Mouse (Mus musculus) hindbrain, embryonic 10.5 days (tissue): ENCODE results near the gene Celf5. TPM values are rescaled to one million over a fixed set of nuclear protein-coding genes. Genes with fewer than 3 reads are reported as not detected.

ENCODE experiments used
- DNase-seq: peaks from one replicate; pipeline ENCODE4 v3.0.0-alpha.2; 2017; ENCODE audit warnings: low spot score
- H3K27ac ChIP-seq: fragments of 300-500 bp; sonication (generic); 2 replicates; pipeline ENCODE4 v1.5.1; 2016; ENCODE audit warnings: mild to moderate bottlenecking, moderate library complexity
- H3K27me3 ChIP-seq: fragments of 300-500 bp; sonication (generic); 2 replicates; pipeline ENCODE4 v1.6.1; 2016; ENCODE audit warnings: mild to moderate bottlenecking; ENCODE audit not compliant: poor library complexity, insufficient read depth, severe bottlenecking
- H3K36me3 ChIP-seq: fragments of 300-500 bp; sonication (generic); 2 replicates; pipeline ENCODE4 v1.6.1; 2016; ENCODE audit warnings: mild to moderate bottlenecking, moderate library complexity
- H3K4me1 ChIP-seq: fragments of 300-500 bp; sonication (generic); replicated peaks from 2 replicates; pipeline ENCODE4 v1.6.1; 2016; ENCODE audit warnings: mild to moderate bottlenecking
- H3K4me3 ChIP-seq: fragments of 300-500 bp; sonication (generic); 2 replicates; pipeline ENCODE4 v1.5.1; 2016; ENCODE audit warnings: mild to moderate bottlenecking, moderate library complexity
- H3K9me3 ChIP-seq: fragments of 300-500 bp; sonication (generic); 2 replicates; pipeline ENCODE4 v1.6.1; 2016; ENCODE audit warnings: mild to moderate bottlenecking, moderate library complexity
- WGBS: fragments of 180-500 bp; shearing (Covaris S2); methylation state at CpG from one replicate; pipeline ENCODE4 v1.1.7; 2016; 5-methylcytosine and 5-hydroxymethylcytosine counted together
- polyA plus RNA-seq: library from polyadenylated mRNA; unstranded; fragments of >200 nt; fragmentation: Nextera tagmentation; extraction: Ambion mirVana; gene quantifications from 2 replicates; pipeline ENCODE4 v1.2.1, GENCODE M21; 2016

The Celf5 gene
- 3.1 and 12.9 TPM in 2 replicates for polyA plus RNA-seq

- Histone ChIP-seq H3K4me1 (peaks cover 55% of the 10 kb centered on the region), H3K27ac (peak within 1 kb of the TSS; percentile 82), H3K4me3 (peak within 1 kb of the TSS; percentile 56), H3K9me3 (no peaks in the 10 kb centered on the region), H3K27me3 (peaks cover 50% of the 10 kb centered on the region), H3K36me3 (peaks cover 17% of the 10 kb centered on the region)
- WGBS, result under 1% methylated on average over 36 of the region's 36 CpGs
- DNase-seq, result peak; percentile 69
Measured at GRCm38 (mm10) chr10:81482533-81482889, at the start of gene Celf5. Gene Celf5 (minus strand): TSS chr10:81482709.

DNA sequence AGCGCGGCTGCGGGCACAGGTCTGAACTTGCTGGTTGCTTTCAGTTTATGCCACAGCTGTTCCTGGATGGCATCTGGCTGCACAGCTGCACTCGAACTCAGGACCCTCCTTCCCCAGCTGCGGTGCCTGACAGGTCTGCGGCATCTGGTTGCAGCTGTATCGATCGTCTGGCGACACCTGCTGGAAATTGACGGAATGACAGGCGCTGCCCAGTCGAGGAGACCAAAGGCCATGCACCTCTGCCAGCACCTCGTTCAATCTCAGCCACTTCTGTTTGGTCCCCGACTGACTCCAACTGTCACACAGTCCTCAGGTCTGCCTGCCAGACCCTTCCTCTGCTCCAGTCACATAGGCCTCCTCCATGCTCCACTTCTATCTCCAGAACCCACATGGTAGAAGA lies 44.3 kb upstream of the Celf5 start:
- Histone ChIP-seq H3K27ac (no peak overlapping the region), H3K4me3 (no peak overlapping the region; the same call in 1 of the 2 replicates), H3K4me1 (peaks cover 9% of the 10 kb centered on the region), H3K27me3 (peaks cover 26% of the 10 kb centered on the region), H3K9me3 (no peaks in the 10 kb centered on the region), H3K36me3 (peaks cover 40% of the 10 kb centered on the region)
- 20% methylated on average over 14 of the region's 14 CpGs for WGBS
- peak; percentile 79 for DNase-seq

GRCm38 (mm10) chr10:81525017-81525694 lies 42.6 kb upstream of the Celf5 start:
- WGBS, result 65% methylated on average over 12 of the region's 13 CpGs
- Histone ChIP-seq H3K4me3 (no peak overlapping the region), H3K4me1 (peaks cover 9% of the 10 kb centered on the region), H3K36me3 (peaks cover 24% of the 10 kb centered on the region), H3K27ac (no peak overlapping the region), H3K9me3 (no peaks in the 10 kb centered on the region), H3K27me3 (peaks cover 26% of the 10 kb centered on the region)
- DNase-seq, result no peak

DNA sequence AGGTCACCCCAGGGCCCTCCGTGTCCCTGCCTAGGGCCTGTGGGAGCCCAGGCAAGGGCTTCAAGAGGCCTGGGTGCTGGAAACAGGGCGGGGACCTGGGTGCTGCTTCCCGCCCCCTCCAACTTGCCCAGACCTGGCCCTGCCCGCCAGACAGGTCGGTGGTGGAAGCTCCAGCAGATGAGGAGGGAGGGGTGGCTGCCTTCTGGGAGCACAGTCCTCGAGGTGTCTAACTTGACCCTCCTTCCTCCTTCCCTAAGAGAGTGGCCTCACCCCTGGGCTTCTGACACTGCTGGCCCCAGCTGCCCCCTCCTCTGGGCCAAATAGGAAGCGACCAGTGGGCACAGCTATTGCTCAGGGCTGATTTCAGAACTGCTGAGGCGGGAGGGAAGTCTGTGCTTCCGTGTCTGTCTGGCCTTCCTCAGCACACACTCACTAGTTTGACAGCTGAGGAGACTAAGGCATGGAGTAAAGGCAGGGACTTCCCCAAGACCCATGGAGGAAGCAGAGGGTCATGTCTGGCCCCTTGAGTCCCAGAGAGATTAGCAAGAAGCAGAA lies 41.6 kb upstream of the Celf5 start, which contains the start of gene Gna15:
Gene Gna15, minus strand, starts transcription at position 175 of the 555 bp plus-strand sequence.
- Histone ChIP-seq H3K9me3 (no peaks in the 10 kb centered on the region), H3K27ac (peak within 1 kb of the TSS; percentile 2; the same call in 1 of the 2 replicates), H3K36me3 (peaks cover 14% of the 10 kb centered on the region), H3K4me1 (peaks cover 9% of the 10 kb centered on the region), H3K4me3 (no peak within 1 kb of the TSS), H3K27me3 (peaks cover 26% of the 10 kb centered on the region)
- WGBS, result 18% methylated on average over 9 of the region's 9 CpGs
- no peak for DNase-seq

DNA sequence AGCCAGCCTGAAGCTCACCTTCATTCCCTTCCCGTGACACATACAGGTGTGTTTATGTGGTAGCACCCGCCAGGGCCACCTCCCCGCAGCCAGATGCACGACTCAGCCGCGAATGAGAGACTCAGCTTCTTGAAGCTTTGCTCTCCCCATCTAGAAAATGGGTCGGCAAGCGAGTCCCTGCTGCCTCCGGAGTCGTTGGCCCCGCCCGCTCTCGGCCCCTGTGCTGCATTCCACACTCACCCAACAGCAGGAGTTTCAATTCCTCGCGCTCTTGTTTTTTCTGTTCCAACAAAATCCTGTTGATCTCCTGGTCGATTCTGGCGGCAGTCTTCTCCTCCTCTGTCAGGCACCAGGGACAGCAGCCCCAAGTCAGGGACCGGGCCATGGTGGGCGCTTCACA lies 41.1 kb upstream of the Celf5 start:
- Histone ChIP-seq H3K36me3 (peaks cover 8% of the 10 kb centered on the region; the same call in 1 of the 2 replicates), H3K4me3 (no peak overlapping the region), H3K27me3 (peaks cover 26% of the 10 kb centered on the region), H3K27ac (peak overlapping the region; percentile 2; the same call in 1 of the 2 replicates), H3K4me1 (peaks cover 9% of the 10 kb centered on the region), H3K9me3 (no peaks in the 10 kb centered on the region)
- DNase-seq, result no peak
- WGBS, result 22% methylated on average over 19 of the region's 19 CpGs

DNA sequence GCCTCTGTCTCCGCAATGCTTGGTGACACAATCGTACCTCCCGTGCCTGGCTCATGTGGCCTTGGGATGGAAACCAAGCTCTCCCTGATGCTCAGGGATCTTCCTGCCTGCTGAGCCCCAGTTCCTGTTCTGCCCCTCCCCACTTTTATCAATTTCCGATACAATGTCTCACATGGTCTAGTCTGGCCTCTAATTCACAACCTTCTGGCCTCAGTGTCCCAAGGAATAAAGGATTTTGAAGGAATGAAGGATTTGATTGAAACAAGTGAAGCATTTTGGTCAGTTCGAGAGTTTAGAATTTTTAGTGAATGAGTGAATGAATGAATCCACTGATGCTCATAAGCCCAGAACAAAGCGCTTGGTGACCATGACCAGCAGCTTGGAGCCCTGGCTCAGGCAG lies 40.6 kb upstream of the Celf5 start:
- 77% methylated on average over 6 of the region's 6 CpGs for WGBS

DNA sequence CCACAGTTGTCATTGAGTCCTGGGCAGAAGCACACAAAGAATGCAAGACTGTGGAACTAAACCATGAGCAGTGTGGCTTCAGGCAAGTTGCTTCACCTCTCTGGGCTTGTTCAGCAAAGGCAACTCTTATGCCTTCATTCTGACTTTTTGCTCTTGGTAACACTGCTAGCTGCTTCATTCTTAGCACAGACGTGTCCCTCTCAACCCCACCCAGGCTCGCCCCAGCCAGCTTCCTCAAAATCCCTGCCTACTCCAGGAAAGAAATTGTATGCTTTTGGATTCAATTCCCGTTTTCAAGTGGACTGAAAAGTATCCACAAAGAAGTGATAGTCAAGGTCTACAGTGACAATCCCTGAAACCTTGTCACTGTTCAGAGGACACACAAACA lies 37.5 kb upstream of the Celf5 start:
- WGBS, result 74% methylated on average over 3 of the region's 3 CpGs
- no peak for DNase-seq
- peaks cover 27% of the 10 kb centered on the region for H3K27me3 ChIP-seq
- no peaks in the 10 kb centered on the region for H3K9me3 ChIP-seq
- H3K36me3 ChIP-seq, result no peaks in the 10 kb centered on the region
- H3K4me3 ChIP-seq, result no peak overlapping the region
- H3K4me1 ChIP-seq, result peaks cover 9% of the 10 kb centered on the region
- no peak overlapping the region for H3K27ac ChIP-seq

More for the DNA sequence above, 40.6 kb upstream of the Celf5 start:
- H3K27me3 ChIP-seq, result peaks cover 26% of the 10 kb centered on the region
- H3K9me3 ChIP-seq, result no peaks in the 10 kb centered on the region
- peaks cover 4% of the 10 kb centered on the region; the same call in 1 of the 2 replicates for H3K36me3 ChIP-seq
- peaks cover 9% of the 10 kb centered on the region for H3K4me1 ChIP-seq
- no peak for DNase-seq
- no peak overlapping the region for H3K27ac ChIP-seq
- no peak overlapping the region for H3K4me3 ChIP-seq

DNA sequence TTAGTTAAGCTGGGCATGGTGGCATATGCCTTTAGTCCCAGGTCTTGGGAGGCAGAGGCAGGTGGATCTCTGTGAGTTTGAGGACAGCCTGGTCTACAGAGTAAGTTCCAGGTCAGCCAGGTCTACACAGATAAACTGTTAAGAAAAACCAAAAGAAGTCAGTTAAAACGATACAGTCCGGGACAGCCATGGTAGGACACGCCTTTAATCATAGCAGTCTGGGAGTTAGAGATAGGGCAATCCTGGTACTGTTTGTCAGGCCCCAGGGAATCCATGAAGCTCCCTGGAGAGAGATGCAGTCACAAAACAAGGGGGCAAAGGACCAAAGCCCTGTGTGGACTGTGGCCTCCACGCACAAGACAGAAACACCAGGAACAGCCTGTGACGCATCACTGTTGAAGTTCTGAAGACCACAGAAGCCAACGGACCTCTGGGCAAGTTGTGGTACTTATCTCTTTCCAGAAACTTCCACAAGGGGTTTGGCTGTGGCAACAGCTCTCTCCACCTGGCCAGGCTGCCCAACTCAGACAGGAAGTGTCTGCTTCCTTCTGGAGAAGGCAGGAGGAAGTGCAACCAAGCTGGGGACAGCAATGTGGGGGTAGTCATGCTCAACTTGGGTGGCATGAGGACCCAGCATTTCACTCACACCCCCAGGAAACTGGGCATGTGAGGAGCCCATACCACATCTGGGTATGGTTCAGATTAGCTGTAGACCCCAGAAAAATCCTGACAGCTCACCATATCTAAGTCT lies 36.9 kb upstream of the Celf5 start:
- Histone ChIP-seq H3K4me1 (peaks cover 9% of the 10 kb centered on the region), H3K27ac (no peak overlapping the region), H3K27me3 (peaks cover 21% of the 10 kb centered on the region), H3K4me3 (no peak overlapping the region), H3K36me3 (no peaks in the 10 kb centered on the region), H3K9me3 (peaks cover 1% of the 10 kb centered on the region)
- 79% methylated on average over 6 of the region's 6 CpGs for WGBS
- no peak for DNase-seq

- whole genome bisulfite sequencing, result 13% methylated on average over 4 of the region's 4 CpGs
- Histone ChIP-seq H3K27ac (no peak overlapping the region), H3K36me3 (no peaks in the 10 kb centered on the region), H3K9me3 (peaks cover 10% of the 10 kb centered on the region), H3K4me1 (peaks cover 2% of the 10 kb centered on the region; the same call in 1 of the 2 replicates), H3K27me3 (peaks cover 12% of the 10 kb centered on the region), H3K4me3 (no peak overlapping the region)
- DNase-seq, result peak; percentile 66
Measured at GRCm38 (mm10) chr10:81518546-81518945, 36.0 kb upstream of the Celf5 start.

DNA sequence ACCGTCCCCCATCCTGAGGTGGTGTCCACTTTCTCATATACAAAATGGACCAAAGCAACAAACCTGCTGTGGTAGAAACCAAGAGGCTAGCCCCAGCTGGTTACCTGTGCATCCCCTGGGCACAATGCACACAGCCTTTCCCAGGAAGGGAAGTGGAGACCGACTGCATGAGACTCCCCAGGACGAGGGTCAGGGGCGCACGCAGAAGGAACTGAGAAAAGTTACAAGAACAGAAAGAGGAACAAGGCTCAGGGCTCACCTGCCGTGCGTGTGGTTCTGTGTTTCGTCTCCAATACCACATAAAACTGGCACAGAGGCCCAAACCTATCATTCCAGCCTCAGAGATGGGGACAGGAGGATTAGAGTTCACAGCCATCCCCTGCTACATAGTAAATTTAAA lies 34.7 kb upstream of the Celf5 start:
- no peak overlapping the region for H3K27ac ChIP-seq
- H3K27me3 ChIP-seq, result peaks cover 15% of the 10 kb centered on the region
- H3K9me3 ChIP-seq, result peaks cover 10% of the 10 kb centered on the region
- H3K4me1 ChIP-seq, result no peaks in the 10 kb centered on the region
- WGBS, result 81% methylated on average over 8 of the region's 8 CpGs
- no peaks in the 10 kb centered on the region for H3K36me3 ChIP-seq
- DNase-seq, result no peak
- no peak overlapping the region for H3K4me3 ChIP-seq

- DNase-seq, result no peak
- H3K4me1 ChIP-seq, result no peaks in the 10 kb centered on the region
- peaks cover 31% of the 10 kb centered on the region for H3K27me3 ChIP-seq
- H3K27ac ChIP-seq, result no peak overlapping the region
- H3K36me3 ChIP-seq, result no peaks in the 10 kb centered on the region
- H3K4me3 ChIP-seq, result no peak overlapping the region
- WGBS, result 84% methylated on average over 5 of the region's 5 CpGs
- H3K9me3 ChIP-seq, result peaks cover 10% of the 10 kb centered on the region
Measured at GRCm38 (mm10) chr10:81513798-81514197, 31.3 kb upstream of the Celf5 start.

GRCm38 (mm10) chr10:81510246-81510810 lies 27.8 kb upstream of the Celf5 start:
- H3K4me3 ChIP-seq, result no peak overlapping the region
- no peaks in the 10 kb centered on the region for H3K36me3 ChIP-seq
- H3K4me1 ChIP-seq, result peaks cover 5% of the 10 kb centered on the region
- WGBS, result 84% methylated on average over 14 of the region's 14 CpGs
- no peak overlapping the region for H3K27ac ChIP-seq
- peaks cover 25% of the 10 kb centered on the region for H3K27me3 ChIP-seq
- no peak for DNase-seq
- H3K9me3 ChIP-seq, result peaks cover 10% of the 10 kb centered on the region
